24 mouse cellular contexts compared by ENCODE assay signal in genomic region chr4:58658206-58658605, GRCm38 (mm10).
DNase-seq lines count a peak whose midpoint lies in the region; ATAC-seq lines count a peak whose summit lies in the region.
"Had no signal": no experiment of that assay in that cellular context is flagged by ENCODE, and none has a peak within 500 bp of the region (broad histone marks: within the 10 kb centered on the region; RNA-seq: fewer than 3 reads in every experiment).

No protein-coding gene starts in this region.

- peaks cover 15% of the 10 kb centered on the region; the same call in 1 of the 2 replicates for H3K4me1 ChIP-seq in kidney, embryonic 15.5 days
- peaks cover 36% of the 10 kb centered on the region for H3K4me1 ChIP-seq in embryonic facial prominence, embryonic 10.5 days
- H3K4me1 ChIP-seq: liver, embryonic 13.5 days; megakaryocyte, embryonic 14.5 days; neural tube, embryonic 12.5 days had no signal

- H3K27me3 ChIP-seq in kidney, embryonic 15.5 days: no peaks in the 10 kb centered on the region
- no peaks in the 10 kb centered on the region for H3K27me3 ChIP-seq in embryonic facial prominence, embryonic 10.5 days (replicated peaks; ENCODE audit: low read depth, poor library complexity, severe bottlenecking)
- H3K27me3 ChIP-seq: embryonic facial prominence, embryonic 15.5 days; intestine, embryonic 15.5 days; liver, embryonic 13.5 days; megakaryocyte, embryonic 14.5 days; neural tube, embryonic 12.5 days had no signal

- H3K27ac ChIP-seq in kidney, embryonic 15.5 days: peak overlapping the region; percentile 10; the same call in 1 of the 2 replicates
- peak overlapping the region; percentile 51 for H3K27ac ChIP-seq in embryonic facial prominence, embryonic 10.5 days (replicated peaks)
- H3K27ac ChIP-seq: embryonic facial prominence, embryonic 15.5 days; hindbrain, embryonic 10.5 days; intestine, embryonic 15.5 days; liver, embryonic 13.5 days; neural tube, embryonic 12.5 days had no signal

- WGBS in kidney, embryonic 15.5 days: 55% methylated on average over 6 of the region's 6 CpGs
- 80% methylated on average over 6 of the region's 6 CpGs for whole genome bisulfite sequencing in embryonic facial prominence, embryonic 10.5 days

- no peaks in the 10 kb centered on the region for H3K36me3 ChIP-seq in kidney, embryonic 15.5 days
- no peaks in the 10 kb centered on the region for H3K36me3 ChIP-seq in embryonic facial prominence, embryonic 10.5 days (replicated peaks)
- H3K36me3 ChIP-seq: embryonic facial prominence, embryonic 15.5 days; hindbrain, embryonic 10.5 days; intestine, embryonic 15.5 days; liver, embryonic 13.5 days; neural tube, embryonic 12.5 days had no signal

- H3K9me3 ChIP-seq in kidney, embryonic 15.5 days (replicated peaks): no peaks in the 10 kb centered on the region
- H3K9me3 ChIP-seq in embryonic facial prominence, embryonic 10.5 days: no peaks in the 10 kb centered on the region
- H3K9me3 ChIP-seq: embryonic facial prominence, embryonic 15.5 days; hindbrain, embryonic 10.5 days; intestine, embryonic 15.5 days; liver, embryonic 13.5 days; megakaryocyte, embryonic 14.5 days; neural tube, embryonic 12.5 days had no signal

- no peak overlapping the region for H3K9ac ChIP-seq in kidney, embryonic 15.5 days
- H3K9ac ChIP-seq: embryonic facial prominence, embryonic 15.5 days; intestine, embryonic 15.5 days; liver, embryonic 13.5 days; neural tube, embryonic 12.5 days had no signal

- no peak overlapping the region for H3K4me3 ChIP-seq in kidney, embryonic 15.5 days (replicated peaks)
- H3K4me3 ChIP-seq in embryonic facial prominence, embryonic 10.5 days: no peak overlapping the region
- H3K4me3 ChIP-seq: embryonic facial prominence, embryonic 15.5 days; hindbrain, embryonic 10.5 days; intestine, embryonic 15.5 days; liver, embryonic 13.5 days; megakaryocyte, embryonic 14.5 days; neural tube, embryonic 12.5 days had no signal

- no peak overlapping the region for H3K4me2 ChIP-seq in kidney, embryonic 15.5 days
- H3K4me2 ChIP-seq: embryonic facial prominence, embryonic 15.5 days; intestine, embryonic 15.5 days; liver, embryonic 13.5 days; neural tube, embryonic 12.5 days had no signal

- no peak for DNase-seq in kidney, postnatal 25 days
- peak; percentile 11 for DNase-seq in lung, postnatal 10 days
- DNase-seq in lung, postnatal 25 days (ENCODE audit: low spot score): no peak
- DNase-seq in embryonic facial prominence, embryonic 10.5 days (ENCODE audit: low spot score): no peak
- no peak for DNase-seq in thymus, postnatal 36 days
- no peak for DNase-seq in spleen, postnatal 10 days (ENCODE audit: low spot score in 2 of 2)
- DNase-seq: adrenal gland, postnatal 25 days; cerebellum, adult 9-10 months; gastrocnemius, postnatal 14 days; heart, postnatal 10 days; kidney, adult 9 months; liver, embryonic 13.5 days; lung, postnatal 14 days; midbrain, embryonic 14.5 days; right cerebral cortex, postnatal 14 days; thymus, postnatal 14 days had no signal

- 0 out of 2 replicates have a peak, but pooled peaks have one; percentile 15 for ATAC-seq in kidney, embryonic 15.5 days (replicated peaks; ENCODE audit: low FRiP score)
- ATAC-seq: forebrain, embryonic 14.5 days; hindbrain, embryonic 16.5 days; intestine, embryonic 15.5 days had no signal
